Mouse (Mus musculus): ENCODE results near the gene Slc9a8. TPM values are rescaled to one million over a fixed set of nuclear protein-coding genes. Genes with fewer than 3 reads are reported as not detected.

The Slc9a8 gene
- total and polyA plus RNA-seq, 3 experiments: 16.7 to 25.8 TPM; not detected in 1

DNA sequence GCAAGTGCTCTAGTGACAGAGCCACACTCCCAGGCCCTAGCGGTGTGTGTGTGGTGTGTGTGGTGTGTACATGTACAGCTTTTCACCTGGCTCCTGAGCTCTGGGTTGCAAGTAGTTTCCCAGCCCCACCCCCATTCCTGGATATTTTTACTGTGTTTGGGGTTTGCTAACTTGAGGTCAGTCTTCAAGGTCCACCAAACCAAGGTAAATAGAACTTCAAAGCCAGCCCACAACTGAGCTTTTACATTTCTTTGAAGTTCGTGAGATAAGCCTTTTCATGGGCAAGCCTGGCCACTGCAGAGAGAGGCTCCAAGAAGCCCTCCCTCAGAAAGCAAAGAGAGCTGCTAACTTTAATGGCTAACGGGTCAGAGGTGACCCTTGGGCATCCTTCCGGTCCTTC is 42.5 kb upstream of the Slc9a8 start:
- H3K27me3 ChIP-seq (ENCODE audit: control insufficient read depth in 1 of 2, insufficient read depth in 2 of 2, low read length in 2 of 2): peaks cover 0 to 8% of the 10 kb centered on the region in 2 experiments; a peak in 2 of 4 replicates
- H3K4me3 ChIP-seq (ENCODE audit: control insufficient read depth in 1 of 2, insufficient read depth in 1 of 2, low read depth in 2 of 2, low read length in 2 of 2): no peak overlapping the region

DNA sequence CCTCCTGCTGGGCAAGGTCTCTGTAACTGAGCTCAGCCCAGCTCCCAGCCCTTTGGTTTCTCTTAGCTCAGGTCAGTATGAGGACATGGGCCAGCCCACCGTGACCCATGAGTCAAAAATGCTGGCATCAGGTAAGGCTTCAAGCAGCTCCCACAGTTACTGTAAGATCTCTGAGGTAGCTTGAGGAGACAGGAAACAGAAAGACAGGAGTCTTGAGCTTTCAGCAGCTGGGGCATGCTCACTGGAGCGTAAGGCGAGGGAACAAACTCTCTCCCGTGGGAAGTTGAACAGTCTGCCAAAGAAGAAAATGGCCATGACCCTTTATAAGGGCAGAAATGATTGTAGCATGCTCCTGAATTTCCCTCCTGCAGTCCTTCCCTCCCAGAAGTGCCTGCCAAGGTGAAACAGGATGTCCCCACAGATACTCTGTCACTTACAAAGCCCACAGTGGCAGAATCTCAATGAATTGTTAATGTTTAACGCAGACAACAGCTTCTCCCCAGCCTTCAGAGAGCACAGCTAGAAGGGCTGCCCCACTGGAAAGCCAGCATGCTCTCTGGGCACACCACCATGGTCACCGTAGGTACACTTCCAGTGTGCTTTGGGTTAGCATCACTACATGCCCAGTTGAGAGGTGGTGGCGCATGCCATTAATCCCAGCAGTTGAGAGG is 40.8 kb upstream of the Slc9a8 start:
- Histone ChIP-seq H3K4me3 (ENCODE audit: control insufficient read depth in 1 of 2, insufficient read depth in 1 of 2, low read depth in 2 of 2, low read length in 2 of 2) (no peak overlapping the region), H3K4me1 (ENCODE audit: control insufficient read depth in 1 of 2, insufficient read depth in 2 of 2, low read length in 2 of 2) (peaks cover 0 to 12% of the 10 kb centered on the region in 2 experiments; a peak in 2 of 4 replicates), H3K36me3 (ENCODE audit: control insufficient read depth in 1 of 2, insufficient read depth in 2 of 2, low read length in 2 of 2) (peaks cover 0 to 4% of the 10 kb centered on the region in 2 experiments; a peak in 2 of 4 replicates), H3K9ac (ENCODE audit: control insufficient read depth, low read depth, low read length, poor library complexity, severe bottlenecking) (no peak overlapping the region), H3K9me3 (replicated peaks; ENCODE audit: insufficient read depth, low read length) (no peaks in the 10 kb centered on the region), H3K79me2 (ENCODE audit: control insufficient read depth, insufficient read depth, low read length, poor library complexity) (no peaks in the 10 kb centered on the region), H3K27me3 (ENCODE audit: control insufficient read depth in 1 of 2, insufficient read depth in 2 of 2, low read length in 2 of 2) (peaks cover 0 to 8% of the 10 kb centered on the region in 2 experiments; a peak in 2 of 4 replicates), H3K27ac (ENCODE audit: control insufficient read depth, low read depth, low read length) (no peak overlapping the region)
- TF ChIP-seq KAT2A (conservative IDR thresholded peaks at IDR 0.05; ENCODE audit: low read depth, low read length): no peak
- no peak for TF ChIP-seq USF1 (IDR thresholded peaks at IDR 0.05; ENCODE audit: low read depth, low read length)
- no peak for DNase-seq (ENCODE audit: low read depth, low spot score)

More for the DNA sequence above, 42.5 kb upstream of the Slc9a8 start:
- H3K36me3 ChIP-seq (ENCODE audit: control insufficient read depth in 1 of 2, insufficient read depth in 2 of 2, low read length in 2 of 2): peaks cover 0 to 4% of the 10 kb centered on the region in 2 experiments; a peak in 2 of 4 replicates
- no peak for DNase-seq (ENCODE audit: low read depth, low spot score)
- TF ChIP-seq ZMIZ1 (IDR thresholded peaks at IDR 0.05; ENCODE audit: low read depth, low read length): no peak
- TF ChIP-seq GABPA (IDR thresholded peaks at IDR 0.05; ENCODE audit: low read depth, low read length): no peak
- TF ChIP-seq EP300 (IDR thresholded peaks at IDR 0.05; ENCODE audit: low read depth in 1 of 2, low read length in 2 of 2): no peak
- TF ChIP-seq E2F4 (IDR thresholded peaks at IDR 0.05; ENCODE audit: borderline replicate concordance, low read depth, low read length): no peak
- no peak for TF ChIP-seq NRF1 (IDR thresholded peaks at IDR 0.05; ENCODE audit: insufficient read depth, low read depth, low read length, poor library complexity, severe bottlenecking)
- H3K9me3 ChIP-seq (replicated peaks; ENCODE audit: insufficient read depth, low read length): no peaks in the 10 kb centered on the region
- H3K9ac ChIP-seq (ENCODE audit: control insufficient read depth, low read depth, low read length, poor library complexity, severe bottlenecking): no peak overlapping the region
- H3K27ac ChIP-seq (ENCODE audit: control insufficient read depth, low read depth, low read length): no peak overlapping the region
- no peaks in the 10 kb centered on the region for H3K79me2 ChIP-seq (ENCODE audit: control insufficient read depth, insufficient read depth, low read length, poor library complexity)
- peaks cover 0 to 25% of the 10 kb centered on the region in 2 experiments; a peak in 2 of 4 replicates for H3K4me1 ChIP-seq (ENCODE audit: control insufficient read depth in 1 of 2, insufficient read depth in 2 of 2, low read length in 2 of 2)

DNA sequence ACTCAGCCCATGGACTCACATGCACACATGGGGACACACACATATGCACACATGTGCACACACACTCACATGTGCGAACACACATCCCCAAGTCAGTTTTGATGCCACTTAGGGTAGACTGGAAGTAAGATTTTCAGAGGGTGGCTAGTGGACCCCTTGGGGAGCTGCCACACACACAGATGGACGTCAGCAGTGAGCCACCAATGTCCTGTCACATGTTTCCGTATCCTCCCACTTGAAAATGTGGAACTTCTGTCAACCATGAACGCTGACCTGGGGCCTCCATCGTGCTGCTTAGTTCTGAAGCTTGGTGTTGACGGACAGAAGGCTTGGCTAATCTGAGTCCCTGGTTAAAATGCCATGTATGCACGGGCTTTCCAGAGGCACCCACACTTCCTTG is 39.9 kb upstream of the Slc9a8 start:
- Histone ChIP-seq H3K27me3 (ENCODE audit: control insufficient read depth in 1 of 2, insufficient read depth in 2 of 2, low read length in 2 of 2) (peaks cover 0 to 8% of the 10 kb centered on the region in 2 experiments; a peak in 2 of 4 replicates), H3K4me1 (ENCODE audit: control insufficient read depth in 1 of 2, insufficient read depth in 2 of 2, low read length in 2 of 2) (peaks cover 0 to 11% of the 10 kb centered on the region in 2 experiments; a peak in 2 of 4 replicates), H3K9ac (ENCODE audit: control insufficient read depth, low read depth, low read length, poor library complexity, severe bottlenecking) (no peak overlapping the region), H3K9me3 (replicated peaks; ENCODE audit: insufficient read depth, low read length) (no peaks in the 10 kb centered on the region), H3K36me3 (ENCODE audit: control insufficient read depth in 1 of 2, insufficient read depth in 2 of 2, low read length in 2 of 2) (peaks cover 0 to 4% of the 10 kb centered on the region in 2 experiments; a peak in 2 of 4 replicates), H3K79me2 (ENCODE audit: control insufficient read depth, insufficient read depth, low read length, poor library complexity) (no peaks in the 10 kb centered on the region), H3K27ac (ENCODE audit: control insufficient read depth, low read depth, low read length) (no peak overlapping the region), H3K4me3 (ENCODE audit: control insufficient read depth in 1 of 2, insufficient read depth in 1 of 2, low read depth in 2 of 2, low read length in 2 of 2) (no peak overlapping the region)
- no peak for DNase-seq (ENCODE audit: low read depth, low spot score)
- TF ChIP-seq GABPA (IDR thresholded peaks at IDR 0.05; ENCODE audit: low read depth, low read length): no peak
- no peak for TF ChIP-seq SMC3 (IDR thresholded peaks at IDR 0.05; ENCODE audit: low read depth, low read length)
- no peak for TF ChIP-seq TCF12 (IDR thresholded peaks at IDR 0.05; ENCODE audit: low read depth, low read length)
- no peak for TF ChIP-seq MAZ (IDR thresholded peaks at IDR 0.05; ENCODE audit: low read depth, low read length)
